Mouse (Mus musculus): ENCODE results near the gene Coq10b.

DNA sequence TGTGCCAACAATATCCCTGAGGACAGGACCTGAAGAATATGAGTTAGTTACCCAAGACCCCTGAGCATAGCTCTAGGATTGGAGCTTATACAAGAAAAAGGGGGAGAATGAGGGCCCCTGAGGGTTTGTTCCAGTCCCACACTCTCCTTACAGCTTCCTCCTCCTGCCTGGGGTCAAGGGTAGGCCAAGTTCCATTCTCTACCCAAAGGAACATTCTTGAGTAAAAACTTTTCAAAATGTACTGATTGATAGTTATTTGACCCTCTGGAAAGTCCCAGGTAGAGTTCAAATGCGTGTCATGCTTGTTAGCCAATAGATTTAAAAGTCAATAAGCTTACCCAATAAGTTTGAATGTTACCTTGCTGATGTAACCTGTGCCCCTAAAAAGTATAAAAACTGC, 55.1 kb downstream of the Coq10b start:
- no peak for TF ChIP-seq MAFK (IDR thresholded peaks at IDR 0.05; ENCODE audit: insufficient read depth, low read depth, low read length)
- TF ChIP-seq ZC3H11A (IDR thresholded peaks at IDR 0.05; ENCODE audit: borderline replicate concordance, low read depth, low read length): no peak
- no peak for TF ChIP-seq ZNF384 (IDR thresholded peaks at IDR 0.05; ENCODE audit: low read depth, low read length)
- TF ChIP-seq HCFC1 (IDR thresholded peaks at IDR 0.05; ENCODE audit: borderline replicate concordance, insufficient read depth, low read length): no peak
